Mouse (Mus musculus) cerebellum, adult 2 months (tissue): ENCODE measurements around the gene Ugt1a5.

Experiments
- CTCF ChIP-seq: fragments of 200-500 bp; IDR thresholded peaks from 2 replicates; pipeline ENCODE4 v1.5.1; 2011; ENCODE audit warnings: low read depth, mild to moderate bottlenecking, control low read depth, low read length, moderate library complexity, borderline replicate concordance; ENCODE audit not compliant: insufficient read depth
- POLR2A ChIP-seq: fragments of 200-500 bp; IDR thresholded peaks from 2 replicates; pipeline ENCODE4 v1.6.1; 2011; ENCODE audit warnings: low read length, control low read depth, borderline replicate concordance; ENCODE audit not compliant: insufficient read depth

GRCm38 (mm10) chr1:88264869-88265240 lies 99.0 kb downstream of the Ugt1a5 start:
- TF ChIP-seq POLR2A (no peak), CTCF (no peak)
